Mouse (Mus musculus): Measurements from ENCODE around the gene Snd1.

DNA sequence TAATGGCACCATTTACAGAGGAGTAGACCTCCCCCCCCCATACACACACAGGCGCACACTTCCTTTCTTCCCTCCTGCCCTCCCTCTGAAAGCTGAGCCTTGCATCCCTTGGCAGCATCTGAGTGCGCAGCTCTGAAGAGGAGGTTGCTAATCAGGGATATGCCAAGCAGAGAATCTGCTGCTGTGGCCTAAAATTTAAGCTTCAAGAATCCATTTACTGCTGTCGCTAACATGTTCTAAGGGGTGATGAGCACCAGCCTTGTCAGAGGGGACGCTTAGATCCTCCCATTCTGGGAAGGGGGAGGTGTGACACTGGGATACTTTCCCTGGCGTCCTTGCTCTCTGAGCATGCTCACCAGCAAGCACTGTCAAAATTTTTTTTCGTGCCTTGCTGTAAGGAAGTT is 67.4 kb downstream of the Snd1 start:
- TF ChIP-seq ZC3H11A (IDR thresholded peaks at IDR 0.05; ENCODE audit: borderline replicate concordance, low read depth, low read length) (no peak), MAFK (IDR thresholded peaks at IDR 0.05; ENCODE audit: insufficient read depth, low read depth, low read length) (no peak), HCFC1 (IDR thresholded peaks at IDR 0.05; ENCODE audit: borderline replicate concordance, insufficient read depth, low read length) (no peak), CHD2 (IDR thresholded peaks at IDR 0.05; ENCODE audit: low read depth, low read length) (no peak), ZNF384 (IDR thresholded peaks at IDR 0.05; ENCODE audit: low read depth, low read length) (no peak)
